Mouse (Mus musculus) testis, adult 2 months (tissue): Measurements from ENCODE around the gene Gtpbp2. TPM values are rescaled to one million over a fixed set of nuclear protein-coding genes. Genes with fewer than 3 reads are reported as not detected.

ENCODE experiments used
- H3K27ac ChIP-seq: fragments of 200-500 bp; 2 replicates; pipeline ENCODE4 v1.5.1; 2012; ENCODE audit warnings: low read depth, low read length; ENCODE audit not compliant: control insufficient read depth, insufficient read depth
- H3K27me3 ChIP-seq: fragments of 200-500 bp; 2 replicates; pipeline ENCODE4 v1.6.1; 2012; ENCODE audit warnings: mild to moderate bottlenecking, low read length, moderate library complexity; ENCODE audit not compliant: control insufficient read depth, insufficient read depth
- H3K36me3 ChIP-seq: fragments of 200-500 bp; 2 replicates; pipeline ENCODE4 v1.6.1; 2012; ENCODE audit warnings: mild to moderate bottlenecking, low read length; ENCODE audit not compliant: control insufficient read depth, insufficient read depth
- H3K4me1 ChIP-seq: fragments of 200-500 bp; 2 replicates; pipeline ENCODE4 v1.6.1; 2012; ENCODE audit warnings: low read length; ENCODE audit not compliant: control insufficient read depth, insufficient read depth
- H3K4me3 ChIP-seq: fragments of 200-500 bp; 2 replicates; pipeline ENCODE4 v1.5.1; 2012; ENCODE audit warnings: low read depth, mild to moderate bottlenecking, low read length, moderate library complexity, mixed read lengths; ENCODE audit not compliant: control insufficient read depth
- CTCF ChIP-seq: fragments of 200-500 bp; IDR thresholded peaks from 2 replicates; pipeline ENCODE4 v1.5.1; 2012; ENCODE audit warnings: low read depth, mild to moderate bottlenecking, inconsistent platforms, low read length, moderate library complexity; ENCODE audit not compliant: control insufficient read depth, insufficient read depth, insufficient replicate concordance
- POLR2A ChIP-seq: fragments of 200-500 bp; IDR thresholded peaks from 2 replicates; pipeline ENCODE4 v1.6.1; 2012; ENCODE audit warnings: low read depth, mild to moderate bottlenecking, inconsistent platforms, low read length, moderate library complexity; ENCODE audit not compliant: control insufficient read depth
- polyA plus RNA-seq: library from polyadenylated mRNA; depleted of rRNA; stranded (reverse); fragments of >200 nt; gene quantifications from 2 replicates; pipeline ENCODE4 v1.2.3, GENCODE M21; 2012

The Gtpbp2 gene
- polyA plus RNA-seq, 1 experiment = 149 TPM

- no peak overlapping the region for H3K4me3 ChIP-seq
- no peaks in the 10 kb centered on the region for H3K27me3 ChIP-seq
- H3K27ac ChIP-seq = no peak overlapping the region
- H3K4me1 ChIP-seq = no peaks in the 10 kb centered on the region
- H3K36me3 ChIP-seq = no peaks in the 10 kb centered on the region; the same call in 1 of the 2 replicates
- TF ChIP-seq POLR2A = no peak
- no peak for TF ChIP-seq CTCF
Measured at GRCm38 (mm10) chr17:46132862-46133261, 28.0 kb upstream of the Gtpbp2 start.

- Histone ChIP-seq H3K36me3 (no peaks in the 10 kb centered on the region; the same call in 1 of the 2 replicates), H3K4me1 (peaks cover 2% of the 10 kb centered on the region), H3K27me3 (no peaks in the 10 kb centered on the region), H3K4me3 (no peak overlapping the region), H3K27ac (no peak overlapping the region)
- TF ChIP-seq CTCF (no peak), POLR2A (no peak)
Measured at GRCm38 (mm10) chr17:46138563-46139236, 22.1 kb upstream of the Gtpbp2 start.

- TF ChIP-seq CTCF (no peak), POLR2A (no peak)
- Histone ChIP-seq H3K27ac (no peak overlapping the region), H3K36me3 (no peaks in the 10 kb centered on the region; the same call in 1 of the 2 replicates), H3K27me3 (no peaks in the 10 kb centered on the region), H3K4me1 (peaks cover 6% of the 10 kb centered on the region), H3K4me3 (no peak overlapping the region)
Measured at GRCm38 (mm10) chr17:46139872-46140271, 21.0 kb upstream of the Gtpbp2 start.

- Histone ChIP-seq H3K27ac (peak within 1 kb of the TSS; percentile 63), H3K36me3 (peaks cover 1% of the 10 kb centered on the region), H3K4me3 (peak within 1 kb of the TSS; percentile 84), H3K27me3 (no peaks in the 10 kb centered on the region), H3K4me1 (peaks cover 6% of the 10 kb centered on the region)
- no peak for TF ChIP-seq CTCF
- peak; percentile 69 for TF ChIP-seq POLR2A
Measured at GRCm38 (mm10) chr17:46143578-46144423, 17.0 kb upstream of the Gtpbp2 start, which contains the start of gene Rsph9. Gene Rsph9, minus strand, starts transcription at chr17:46144216.

GRCm38 (mm10) chr17:46152847-46153782, 7.7 kb upstream of the Gtpbp2 start, which contains the start of gene Mad2l1bp:
Gene Mad2l1bp, minus strand, starts transcription at chr17:46153553.
- no peak for TF ChIP-seq CTCF
- peak; percentile 98 for TF ChIP-seq POLR2A
- peaks cover under 1% of the 10 kb centered on the region; the same call in 1 of the 2 replicates for H3K36me3 ChIP-seq
- peak within 1 kb of the TSS; percentile 97 for H3K4me3 ChIP-seq
- peaks cover 2% of the 10 kb centered on the region; the same call in 1 of the 2 replicates for H3K4me1 ChIP-seq
- H3K27ac ChIP-seq = peak within 1 kb of the TSS; percentile 90
- H3K27me3 ChIP-seq = no peaks in the 10 kb centered on the region

- Histone ChIP-seq H3K4me1 (peaks cover 2% of the 10 kb centered on the region; the same call in 1 of the 2 replicates), H3K4me3 (peak overlapping the region; percentile 18; the same call in 1 of the 2 replicates), H3K27me3 (no peaks in the 10 kb centered on the region), H3K27ac (no peak overlapping the region), H3K36me3 (no peaks in the 10 kb centered on the region)
- TF ChIP-seq POLR2A (no peak), CTCF (no peak)
Measured at GRCm38 (mm10) chr17:46154336-46154735, 6.5 kb upstream of the Gtpbp2 start.
